Mouse (Mus musculus): ENCODE data around the gene Pcp4l1. TPM values are rescaled to one million over a fixed set of nuclear protein-coding genes. Genes with fewer than 3 reads are reported as not detected.

The Pcp4l1 gene
- polyA plus RNA-seq, 1 experiment from 2014 or later, result 36.2 TPM

GRCm38 (mm10) chr1:171124398-171124797, 71.7 kb downstream of the Pcp4l1 start:
- no peak overlapping the region for H3K4me2 ChIP-seq
- no peaks in the 10 kb centered on the region for H3K27me3 ChIP-seq (ENCODE audit: control insufficient read depth, insufficient read depth, low read length)
- 78% methylated on average over 5 of the region's 5 CpGs for WGBS (ENCODE audit: insufficient replicate concordance)
- no peak for ATAC-seq (replicated peaks; ENCODE audit: insufficient number of reproducible peaks, low FRiP score, low TSS enrichment)
- H3K4me1 ChIP-seq (ENCODE audit: control insufficient read depth, insufficient read depth, low read length), result peaks cover 10% of the 10 kb centered on the region
- H3K36me3 ChIP-seq (ENCODE audit: control insufficient read depth, insufficient read depth, low read length), result peaks cover 2% of the 10 kb centered on the region; the same call in 1 of the 2 replicates
- no peak overlapping the region for H3K27ac ChIP-seq (ENCODE audit: low read depth, low read length)
- H3K4me3 ChIP-seq (ENCODE audit: low read depth, low read length), result no peak overlapping the region
- no peak overlapping the region for H3K9ac ChIP-seq (ENCODE audit: low read depth, low read length)
- H3K9me3 ChIP-seq (replicated peaks; ENCODE audit: control insufficient read depth, low read length), result no peaks in the 10 kb centered on the region

Other genes starting within 250 kb of the Pcp4l1 start
- gene Fcgr2b, start 219.7 kb downstream of the Pcp4l1 start, polyA plus RNA-seq (2014; fragmentation: Nextera tagmentation; extraction: Ambion mirVana), result 0.59 TPM in 1 of 2 replicates, not detected in the other
- 0.23 TPM in 1 of 2 replicates, not detected in the other for gene Fcgr4, start 177.3 kb downstream of the Pcp4l1 start, polyA plus RNA-seq (2014; fragmentation: Nextera tagmentation; extraction: Ambion mirVana)
- 3.8 and 4.4 TPM in 2 replicates for gene Fcgr3, start 131.3 kb downstream of the Pcp4l1 start, polyA plus RNA-seq (2014; fragmentation: Nextera tagmentation; extraction: Ambion mirVana)
- gene Cfap126, start 82.3 kb downstream of the Pcp4l1 start, polyA plus RNA-seq (2014; fragmentation: Nextera tagmentation; extraction: Ambion mirVana), result 2.7 and 5.6 TPM in 2 replicates
- gene Sdhc, start 45.7 kb downstream of the Pcp4l1 start, polyA plus RNA-seq (2014; fragmentation: Nextera tagmentation; extraction: Ambion mirVana), result 426 and 502 TPM in 2 replicates
- 0.30 TPM in 1 of 2 replicates, not detected in the other for gene Mpz, start 45.6 kb downstream of the Pcp4l1 start, polyA plus RNA-seq (2014; fragmentation: Nextera tagmentation; extraction: Ambion mirVana)
- 0.11 and 0.19 TPM in 2 replicates for gene Nr1i3, start 17.7 kb upstream of the Pcp4l1 start, polyA plus RNA-seq (2014; fragmentation: Nextera tagmentation; extraction: Ambion mirVana)
- gene Tomm40l, start 26.2 kb upstream of the Pcp4l1 start, polyA plus RNA-seq (2014; fragmentation: Nextera tagmentation; extraction: Ambion mirVana), result 44.1 and 53.2 TPM in 2 replicates
- 13.6 and 55.4 TPM in 2 replicates for gene Apoa2, start 28.8 kb upstream of the Pcp4l1 start, polyA plus RNA-seq (2014; fragmentation: Nextera tagmentation; extraction: Ambion mirVana)
- 12.1 and 18.4 TPM in 2 replicates for gene Fcer1g, start 38.1 kb upstream of the Pcp4l1 start, polyA plus RNA-seq (2014; fragmentation: Nextera tagmentation; extraction: Ambion mirVana)
- 1.5 and 1.7 TPM in 2 replicates for gene Adamts4, start 54.2 kb upstream of the Pcp4l1 start, polyA plus RNA-seq (2014; fragmentation: Nextera tagmentation; extraction: Ambion mirVana)
- 446 and 471 TPM in 2 replicates for gene Ndufs2, start 55.1 kb upstream of the Pcp4l1 start, polyA plus RNA-seq (2014; fragmentation: Nextera tagmentation; extraction: Ambion mirVana)
- gene B4galt3, start 74.1 kb upstream of the Pcp4l1 start, polyA plus RNA-seq (2014; fragmentation: Nextera tagmentation; extraction: Ambion mirVana), result 48.4 and 49.4 TPM in 2 replicates
- gene Ppox, start 84.9 kb upstream of the Pcp4l1 start, polyA plus RNA-seq (2014; fragmentation: Nextera tagmentation; extraction: Ambion mirVana), result 59.9 and 60.7 TPM in 2 replicates
- 51.2 TPM in 2 replicates for gene Usp21, start 91.7 kb upstream of the Pcp4l1 start, polyA plus RNA-seq (2014; fragmentation: Nextera tagmentation; extraction: Ambion mirVana)
- gene Ufc1, start 98.8 kb upstream of the Pcp4l1 start, polyA plus RNA-seq (2014; fragmentation: Nextera tagmentation; extraction: Ambion mirVana), result 90.3 and 92.9 TPM in 2 replicates
- 40.4 and 45.4 TPM in 2 replicates for gene Dedd, start 132.9 kb upstream of the Pcp4l1 start, polyA plus RNA-seq (2014; fragmentation: Nextera tagmentation; extraction: Ambion mirVana)
- gene Nit1, start 149.4 kb upstream of the Pcp4l1 start, polyA plus RNA-seq (2014; fragmentation: Nextera tagmentation; extraction: Ambion mirVana), result 24.8 and 30.9 TPM in 2 replicates
- 49.5 and 51.3 TPM in 2 replicates for gene Pfdn2, start 149.4 kb upstream of the Pcp4l1 start, polyA plus RNA-seq (2014; fragmentation: Nextera tagmentation; extraction: Ambion mirVana)
- gene Klhdc9, start 164.5 kb upstream of the Pcp4l1 start, polyA plus RNA-seq (2014; fragmentation: Nextera tagmentation; extraction: Ambion mirVana), result 0.49 and 0.51 TPM in 2 replicates
- gene Nectin4, start 173.8 kb upstream of the Pcp4l1 start, polyA plus RNA-seq (2014; fragmentation: Nextera tagmentation; extraction: Ambion mirVana), result 0.08 and 0.20 TPM in 2 replicates
- 0.18 and 0.44 TPM in 2 replicates for gene Arhgap30, start 192.7 kb upstream of the Pcp4l1 start, polyA plus RNA-seq (2014; fragmentation: Nextera tagmentation; extraction: Ambion mirVana)
- 53.3 and 68.2 TPM in 2 replicates for gene Usf1, start 215.0 kb upstream of the Pcp4l1 start, polyA plus RNA-seq (2014; fragmentation: Nextera tagmentation; extraction: Ambion mirVana)
- 0.45 and 1.7 TPM in 2 replicates for gene Tstd1, start 222.6 kb upstream of the Pcp4l1 start, polyA plus RNA-seq (2014; fragmentation: Nextera tagmentation; extraction: Ambion mirVana)
- 64.1 and 65.7 TPM in 2 replicates for gene F11r, start 241.3 kb upstream of the Pcp4l1 start, polyA plus RNA-seq (2014; fragmentation: Nextera tagmentation; extraction: Ambion mirVana)